Mouse (Mus musculus) myocyte (in vitro differentiated cells): ENCODE data around the gene Xpo4.

Experiments used
- E2F4 ChIP-seq: IDR thresholded peaks from one replicate; pipeline ENCODE4 v1.6.1; 2011; ENCODE audit warnings: mild to moderate bottlenecking, control low read depth, moderate library complexity; ENCODE audit not compliant: insufficient read depth
- MAX ChIP-seq: IDR thresholded peaks from one replicate; pipeline ENCODE4 v1.6.1; 2011; ENCODE audit warnings: low read depth, mild to moderate bottlenecking, control low read depth
- MYOG ChIP-seq, 3 experiments: IDR thresholded peaks; one replicate each; pipeline ENCODE4 v1.6.1; 2011; ENCODE audit warnings: control low read depth in 2 of 3, low read depth in 2 of 3, mild to moderate bottlenecking in 2 of 3; ENCODE audit not compliant: insufficient read length in 2 of 3, control insufficient read depth in 1 of 3, insufficient read depth in 1 of 3
- POLR2A ChIP-seq: IDR thresholded peaks from one replicate; pipeline ENCODE4 v1.6.1; 2011; ENCODE audit warnings: low read depth, mild to moderate bottlenecking, control low read depth, moderate library complexity; ENCODE audit not compliant: insufficient read length
- POLR2AphosphoS2 ChIP-seq: IDR thresholded peaks from one replicate; pipeline ENCODE4 v1.6.1; 2011; ENCODE audit warnings: low read depth, control low read depth; ENCODE audit not compliant: insufficient read length
- SRF ChIP-seq: IDR thresholded peaks from one replicate; pipeline ENCODE4 v1.6.1; 2011; ENCODE audit warnings: low read depth; ENCODE audit not compliant: control insufficient read depth, insufficient read length
- TCF12 ChIP-seq: IDR thresholded peaks from one replicate; pipeline ENCODE4 v1.6.1; 2011; ENCODE audit warnings: mild to moderate bottlenecking, control low read depth; ENCODE audit not compliant: poor library complexity, insufficient read depth, severe bottlenecking
- TCF3 ChIP-seq: IDR thresholded peaks from one replicate; pipeline ENCODE4 v1.6.1; 2011; ENCODE audit warnings: low read depth, control low read depth; ENCODE audit not compliant: insufficient read length
- USF1 ChIP-seq: IDR thresholded peaks from one replicate; pipeline ENCODE4 v1.6.1; 2011; ENCODE audit warnings: low read depth, mild to moderate bottlenecking, control low read depth, moderate library complexity

DNA sequence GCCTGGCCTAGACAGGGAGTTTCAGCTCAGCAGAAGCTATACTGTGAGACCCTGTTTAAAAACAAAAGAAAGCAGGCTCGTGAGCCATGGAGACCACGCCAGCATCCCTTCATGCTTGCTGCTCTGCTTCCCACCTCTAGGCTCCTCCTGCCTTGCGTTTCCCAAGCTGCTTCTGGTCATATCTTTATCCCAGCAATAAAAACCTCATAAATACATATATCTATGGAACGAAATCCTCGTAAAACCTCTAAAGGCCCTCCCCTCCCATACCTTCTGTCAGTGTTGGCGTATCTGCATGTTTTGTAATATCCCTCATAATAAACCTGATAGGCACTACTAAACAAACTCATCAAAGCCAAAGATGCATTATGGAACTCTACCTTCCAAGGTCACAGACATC, 21.4 kb upstream of the Xpo4 start:
- TF ChIP-seq POLR2AphosphoS2, result peak; percentile 4
- TF ChIP-seq E2F4, result no peak
- TF ChIP-seq POLR2A, result no peak
- TF ChIP-seq SRF, result no peak
- no peak for TF ChIP-seq MAX
- TF ChIP-seq MYOG (IDR thresholded peaks at IDR 0.05; ENCODE audit: control insufficient read depth in 1 of 3, insufficient read depth in 1 of 3, insufficient read length in 2 of 3, low read depth in 2 of 3), result no peak
- no peak for TF ChIP-seq USF1
- no peak for TF ChIP-seq TCF12
- no peak for TF ChIP-seq TCF3
